Mouse (Mus musculus) erythroblast, adult 5-6 weeks (primary cell): ENCODE measurements around the gene Coq9. TPM values are rescaled to one million over a fixed set of nuclear protein-coding genes. Genes with fewer than 3 reads are reported as not detected.

Source experiments
- ATAC-seq: replicated peaks from 2 replicates; pipeline ENCODE4 v1.8.0; 2016; ENCODE audit warnings: moderate number of reproducible peaks, mild to moderate bottlenecking, moderate TSS enrichment, inconsistent platforms; ENCODE audit not compliant: poor library complexity, low FRiP score, severe bottlenecking
- total RNA-seq, 2 experiments: library from RNA; stranded (forward) in 1 of 2; stranded (reverse) in 1 of 2; fragments of 150-400 nt in 1 of 2; fragments of 200-764, 138-1000 nt in 1 of 2; gene quantifications; 2 replicates each; pipeline versions ENCODE4 v1.2.3 to v1.2.4; 2015 to 2017; ENCODE audit warnings: low replicate concordance in 2 of 2

Coq9 gene
- total RNA-seq, 2 experiments from 2014 or later = 4.4 to 54.5 TPM

DNA sequence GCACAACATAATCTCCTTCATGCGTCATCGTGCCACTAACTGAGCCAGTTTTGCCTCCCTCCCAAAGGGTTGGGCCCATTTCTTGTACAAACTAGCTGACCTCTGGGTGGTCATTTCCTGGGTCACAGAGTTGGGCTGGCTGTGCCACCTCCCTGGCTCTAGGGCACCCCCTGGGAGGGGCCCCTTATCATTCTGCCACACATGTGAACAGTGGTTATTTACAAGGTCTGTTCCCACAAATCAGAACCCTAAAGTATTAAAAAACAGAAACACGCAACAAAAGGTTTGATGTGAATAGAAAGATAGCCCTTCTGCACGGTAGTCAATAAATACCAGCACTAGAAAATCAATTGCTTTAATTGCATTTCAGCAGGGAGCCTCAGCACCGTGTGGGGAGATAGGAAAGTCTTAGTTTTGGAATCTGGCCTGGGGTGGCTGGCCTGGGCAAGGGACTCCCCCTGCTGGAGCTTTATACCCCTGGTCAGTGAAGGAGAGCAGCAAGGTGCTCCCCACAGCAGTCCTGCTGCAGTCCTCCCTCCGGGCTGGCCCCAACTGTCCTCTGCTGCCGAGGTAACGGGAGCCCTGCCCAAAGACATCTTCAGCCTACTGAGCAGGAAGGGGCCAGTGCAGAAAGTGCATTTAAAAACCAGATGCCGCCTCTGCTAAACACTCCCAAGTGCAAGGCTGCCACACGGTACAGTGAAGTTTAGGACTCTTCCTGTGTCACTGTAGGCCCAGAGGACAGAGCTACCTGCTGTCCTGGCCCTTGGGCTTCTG, 26.0 kb downstream of the Coq9 start:
- ATAC-seq = no peak

DNA sequence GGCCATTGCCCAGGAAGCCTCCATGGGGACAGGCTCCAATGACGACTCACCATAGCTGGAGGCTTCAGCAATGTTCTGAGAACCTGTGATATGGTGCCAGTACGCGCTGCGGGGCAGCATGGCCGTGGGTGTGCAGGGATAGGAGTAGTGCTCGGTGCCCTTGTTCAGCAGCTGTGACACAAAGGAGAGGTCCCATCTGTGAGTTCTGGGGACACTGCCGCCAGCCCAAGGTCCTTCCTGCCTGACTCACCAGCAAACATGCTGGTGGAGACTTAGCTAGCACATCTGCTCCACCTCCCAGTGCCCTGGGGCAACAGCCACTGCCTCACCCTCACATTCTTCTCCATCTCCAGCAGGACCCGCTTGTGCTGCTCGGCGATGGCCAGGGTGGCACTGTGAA, 27.2 kb downstream of the Coq9 start:
- no peak for ATAC-seq

GRCm38 (mm10) chr8:94866921-94867320, 28.8 kb downstream of the Coq9 start:
- ATAC-seq = no peak

DNA sequence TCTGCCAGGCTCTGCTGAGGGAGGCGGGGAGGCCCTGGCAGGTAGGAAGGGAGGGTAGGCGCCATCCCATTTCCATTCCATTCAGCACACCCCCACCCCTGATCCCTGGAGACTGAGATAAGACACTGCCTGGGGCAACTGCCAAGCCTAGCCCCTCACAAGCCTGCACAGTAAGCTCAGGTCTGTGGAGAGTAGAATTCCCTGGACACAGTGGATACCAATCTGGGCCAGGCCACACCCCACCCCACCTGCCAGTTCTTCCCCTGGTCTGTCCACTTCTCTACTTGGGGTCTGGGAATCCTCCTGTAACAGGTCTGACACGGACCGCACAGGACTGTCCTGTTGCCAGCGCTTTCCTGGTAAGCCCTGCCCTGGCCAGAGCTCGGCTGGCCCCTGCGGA, 31.0 kb downstream of the Coq9 start:
- no peak for ATAC-seq

DNA sequence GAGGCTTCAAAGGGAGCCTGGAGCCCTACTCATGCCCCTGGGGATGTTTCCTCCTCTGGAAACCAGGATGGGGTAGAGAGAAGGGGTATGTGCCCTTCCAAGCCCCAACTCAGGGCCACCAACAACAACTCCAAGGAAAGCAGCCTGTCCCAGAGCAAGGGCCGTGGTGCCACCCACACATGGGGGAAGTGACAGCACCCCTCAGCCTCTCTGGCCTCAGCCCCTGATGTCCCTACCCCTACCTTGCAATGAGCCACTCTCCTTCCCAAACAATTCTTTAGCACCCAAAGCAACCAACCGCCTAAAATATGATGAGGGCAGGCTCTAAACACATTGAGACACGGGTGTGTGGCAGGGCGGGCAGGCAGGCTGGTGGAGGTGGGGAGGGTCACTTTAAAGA, 31.9 kb downstream of the Coq9 start:
- ATAC-seq = no peak

DNA sequence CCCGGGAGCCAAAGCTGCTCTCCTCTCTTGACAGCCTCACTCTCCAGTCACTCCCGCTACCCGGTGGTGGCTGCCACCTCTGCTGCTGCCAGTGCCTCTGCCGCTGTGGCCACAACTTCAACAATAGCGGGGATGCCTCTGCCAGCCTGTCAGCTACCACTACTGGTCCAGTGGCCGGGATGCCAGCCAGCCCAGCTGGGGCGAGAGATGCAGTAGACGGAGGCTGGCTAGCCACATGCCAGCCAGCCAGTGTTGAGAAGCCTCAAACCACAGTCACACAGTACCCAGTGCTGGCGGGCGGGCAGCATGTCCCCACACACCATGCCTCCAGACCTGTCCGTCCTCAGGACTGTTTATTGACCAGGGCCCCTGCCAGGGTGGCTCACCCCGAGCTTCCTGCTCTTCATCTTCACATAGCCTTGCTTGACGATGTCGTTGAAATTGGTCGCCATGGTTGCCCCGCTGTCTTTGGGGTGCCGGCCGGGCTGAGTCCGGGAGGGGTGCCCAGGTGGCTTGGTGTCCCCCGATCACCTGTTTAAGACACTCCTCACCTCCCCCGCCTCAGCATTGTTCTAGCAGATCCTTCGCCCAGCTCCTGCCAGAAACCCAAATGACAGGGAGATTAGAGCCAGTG, 32.5 kb downstream of the Coq9 start:
- no peak for ATAC-seq

DNA sequence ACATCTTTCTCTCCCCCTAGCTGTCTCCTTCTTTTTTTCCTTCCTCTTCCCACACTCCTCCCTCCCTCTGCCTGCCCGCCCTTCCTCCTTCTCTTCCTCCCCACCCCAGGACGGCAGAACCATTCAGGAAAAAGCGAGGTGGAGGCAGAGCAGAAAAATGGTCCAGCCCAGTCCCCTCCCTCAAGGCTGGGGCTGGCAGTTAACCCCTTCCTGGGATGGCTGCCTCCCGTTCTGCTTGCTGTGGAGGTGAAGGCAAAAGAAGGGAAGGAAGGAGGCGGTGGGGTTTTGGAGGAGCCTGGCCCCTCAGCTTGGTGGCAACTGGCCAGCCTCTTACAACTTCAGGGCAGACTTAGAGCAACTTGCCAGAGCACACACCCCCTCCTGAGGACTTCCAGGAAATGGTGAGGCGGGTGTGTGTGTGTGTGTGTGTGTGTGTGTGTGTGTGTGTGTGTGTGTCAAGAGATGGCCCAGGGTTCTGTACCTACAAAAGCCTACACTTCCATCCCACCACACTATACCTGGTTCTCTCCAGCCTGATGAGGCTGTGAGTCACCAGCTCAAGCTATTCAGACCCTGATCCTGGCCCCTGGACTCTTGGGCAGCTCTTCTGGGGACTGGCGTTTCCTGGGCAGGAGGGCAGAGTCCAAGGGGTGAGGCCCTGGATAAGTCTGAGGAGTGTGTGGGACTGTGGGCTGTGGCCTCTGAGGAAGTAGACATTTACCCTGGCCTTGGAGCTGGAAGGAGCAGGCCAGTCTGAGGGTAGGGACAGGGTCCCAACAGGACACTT, 33.2 kb downstream of the Coq9 start:
- ATAC-seq = no peak

DNA sequence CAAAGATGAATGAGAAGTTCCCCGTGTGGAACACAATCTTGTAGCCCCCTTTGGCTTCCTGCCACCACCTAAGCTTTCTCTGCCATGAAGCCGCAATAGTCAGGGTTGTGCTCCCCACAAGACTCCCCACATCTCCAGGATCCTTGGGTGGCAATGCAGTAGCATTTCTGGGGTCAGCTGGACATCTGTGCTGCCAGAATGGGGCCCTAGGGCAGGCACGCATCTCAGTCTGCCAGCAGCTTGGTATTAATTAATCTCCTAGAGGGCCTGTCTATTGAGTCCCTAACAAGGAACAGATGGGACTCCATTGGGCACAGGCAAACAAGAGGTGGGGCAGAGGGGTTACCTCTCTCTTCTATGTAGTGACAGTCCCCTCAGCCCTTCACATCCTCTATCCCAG, 34.0 kb downstream of the Coq9 start:
- no peak for ATAC-seq

DNA sequence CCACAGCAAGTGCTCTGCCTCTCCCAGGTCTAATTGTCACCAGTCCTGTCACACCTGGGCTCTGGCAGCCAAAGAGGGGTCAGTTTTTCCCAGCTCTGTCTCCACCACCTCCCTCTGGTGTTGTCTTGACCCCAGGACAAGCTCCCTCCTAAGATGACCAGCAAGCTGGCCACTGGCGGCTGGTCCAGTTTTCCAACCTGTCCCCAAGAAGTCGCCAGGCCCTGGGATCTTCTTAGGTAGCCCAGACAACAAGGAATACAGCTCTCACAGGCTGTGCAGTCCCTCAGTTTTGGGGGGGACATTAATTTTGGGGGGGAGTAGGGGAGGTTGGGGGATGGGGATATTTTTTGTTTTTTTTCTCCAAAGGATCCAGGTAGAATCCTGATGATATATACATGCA, 34.5 kb downstream of the Coq9 start:
- ATAC-seq = no peak

GRCm38 (mm10) chr8:94874358-94874757, 36.2 kb downstream of the Coq9 start:
- ATAC-seq = peak; percentile 66

GRCm38 (mm10) chr8:94875096-94875870, 37.2 kb downstream of the Coq9 start:
- peak; percentile 5; the same call in 1 of the 2 replicates for ATAC-seq

DNA sequence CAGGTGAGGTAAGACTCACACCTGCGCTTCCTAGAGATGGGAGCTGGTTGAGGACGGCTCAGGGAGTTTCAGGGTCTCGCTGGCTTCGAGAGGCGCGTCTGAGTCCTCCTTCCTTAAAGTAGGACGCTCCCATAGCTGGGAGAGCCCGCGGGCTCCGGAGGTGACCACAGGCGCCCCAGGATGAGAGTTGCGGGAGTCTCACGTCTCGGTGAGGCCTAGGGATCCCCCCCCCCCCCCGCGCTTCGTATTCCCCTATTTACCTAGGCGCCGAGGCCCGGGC, 37.7 kb downstream of the Coq9 start:
- no peak for ATAC-seq

GRCm38 (mm10) chr8:94876197-94876730, 38.1 kb downstream of the Coq9 start, which contains the start of gene Dok4:
Gene Dok4 (minus strand): TSS chr8:94876330.
- peak; percentile 74 for ATAC-seq

DNA sequence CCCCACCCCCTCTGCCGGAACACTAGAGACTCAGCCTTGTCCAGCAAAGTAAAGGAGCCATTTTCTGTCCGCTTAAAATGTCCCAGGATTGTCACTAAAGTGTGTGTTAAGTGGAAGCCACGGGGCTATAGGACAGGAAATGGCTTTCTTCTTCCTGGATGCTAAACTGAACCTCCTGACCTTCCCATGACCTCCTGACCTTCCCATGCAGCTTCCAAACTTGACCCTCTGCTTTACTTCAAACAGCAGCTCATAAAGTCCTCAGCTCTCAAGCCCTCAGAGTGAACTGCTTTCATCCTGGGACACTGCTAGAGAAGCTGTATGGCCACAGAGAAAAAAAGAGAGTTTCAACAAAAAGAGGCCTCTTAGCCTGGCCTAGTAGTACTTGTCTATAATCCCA, 38.7 kb downstream of the Coq9 start:
- ATAC-seq = no peak

DNA sequence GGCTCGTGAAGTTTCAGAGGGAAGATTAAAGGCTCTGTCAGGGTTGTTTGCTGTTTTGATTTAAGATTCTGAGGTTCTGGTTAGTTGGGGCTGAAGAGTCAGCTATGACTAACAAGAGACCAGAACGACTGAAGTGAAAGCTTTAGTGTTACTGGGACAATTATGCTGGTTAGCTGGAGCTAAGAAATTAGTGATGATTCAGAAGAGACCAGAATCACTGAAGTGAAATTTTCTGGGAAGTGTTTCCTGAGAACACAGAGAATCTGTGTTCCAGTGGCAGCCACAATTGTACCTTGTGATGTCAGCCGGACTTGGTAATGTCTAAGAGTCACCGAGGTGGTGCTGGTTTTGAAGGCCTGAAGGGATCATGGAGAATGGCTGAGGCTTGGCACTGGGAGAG, 42.6 kb downstream of the Coq9 start:
- ATAC-seq = no peak

DNA sequence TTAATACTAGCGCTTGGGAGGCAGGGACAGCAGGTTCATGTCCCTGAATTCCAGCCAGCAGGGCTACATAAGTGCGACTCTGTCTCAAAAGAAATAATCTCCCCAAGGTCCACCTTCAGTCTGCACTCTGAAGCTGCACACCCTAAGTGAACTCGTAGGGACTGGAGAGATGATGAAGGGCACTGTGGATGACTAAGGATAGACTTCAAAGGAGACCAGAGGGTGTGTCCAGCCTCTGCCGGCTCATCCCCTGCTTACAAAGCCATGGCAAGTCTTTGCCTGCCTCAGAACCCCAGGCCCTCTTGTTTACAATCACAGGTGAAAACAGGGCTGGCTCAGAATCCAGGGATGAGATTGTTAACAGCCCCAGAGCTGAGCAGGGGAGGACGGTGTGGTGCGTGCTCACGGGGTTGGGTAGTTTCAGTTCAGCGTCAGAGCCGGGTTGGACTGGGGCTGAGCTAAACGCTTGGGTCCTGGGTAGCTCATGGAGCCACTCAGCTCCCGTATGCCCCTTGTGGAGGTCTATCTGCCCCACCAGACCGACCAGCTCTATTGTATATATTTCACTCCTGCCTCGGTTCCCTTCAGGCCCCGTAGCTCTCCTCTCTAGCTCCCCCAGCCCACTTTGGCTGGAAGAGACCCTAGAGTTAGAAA, 50.4 kb downstream of the Coq9 start:
- 0 out of 2 replicates have a peak, but pooled peaks have one; percentile 33 for ATAC-seq

- no peak for ATAC-seq
These were observed 54.8 kb downstream of the Coq9 start for GRCm38 (mm10) chr8:94892917-94893316.

DNA sequence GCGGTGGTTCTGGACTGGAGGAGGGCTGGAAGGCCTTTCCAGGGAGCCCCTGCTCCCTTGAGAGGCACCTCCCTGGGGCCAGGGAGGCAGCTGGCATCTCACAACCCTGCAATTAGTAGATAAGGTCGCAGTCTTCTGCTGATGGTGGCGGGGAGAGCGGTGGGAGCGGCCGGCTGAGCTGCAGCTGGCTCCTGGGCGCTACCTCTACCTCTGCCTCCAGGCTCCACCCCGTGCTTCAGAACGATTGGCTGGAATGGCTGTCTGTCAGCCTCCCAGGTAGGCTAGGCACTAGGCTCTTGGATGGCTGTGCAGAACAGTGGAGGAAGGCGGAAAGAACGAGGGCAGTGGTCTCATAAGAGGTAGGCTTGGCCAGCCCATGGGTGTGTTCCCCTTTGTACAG, 61.1 kb downstream of the Coq9 start:
- ATAC-seq = peak; percentile 94

- ATAC-seq = no peak
These were observed 62.5 kb downstream of the Coq9 start for GRCm38 (mm10) chr8:94900617-94901016.
